Mouse (Mus musculus) thymus, adult 2 months (tissue): ENCODE data around the gene Cldnd2.

ENCODE experiments used
- CTCF ChIP-seq: fragments of 200-500 bp; IDR thresholded peaks from 2 replicates; pipeline ENCODE4 v1.5.1; 2012; ENCODE audit warnings: mild to moderate bottlenecking, control low read depth, low read length, moderate library complexity, borderline replicate concordance; ENCODE audit not compliant: control insufficient read depth, poor library complexity, insufficient read depth; ENCODE audit errors: extremely low read depth
- POLR2A ChIP-seq: fragments of 200-500 bp; IDR thresholded peaks from 2 replicates; pipeline ENCODE4 v1.6.1; 2012; ENCODE audit warnings: mild to moderate bottlenecking, low read length, control low read depth, moderate library complexity; ENCODE audit not compliant: control insufficient read depth, poor library complexity, insufficient read depth; ENCODE audit errors: extremely low read depth

- no peak for TF ChIP-seq CTCF
- no peak for TF ChIP-seq POLR2A
These were observed 31.5 kb upstream of the Cldnd2 start for GRCm38 (mm10) chr7:43409084-43409483.
